Mouse (Mus musculus) adrenal gland, postnatal 25 days (tissue): ENCODE measurements around the gene Atxn2. TPM values are rescaled to one million over a fixed set of nuclear protein-coding genes. Genes with fewer than 3 reads are reported as not detected.

ENCODE experiments used
- DNase-seq: peaks from one replicate; pipeline ENCODE4 v3.0.0; 2021; ENCODE audit warnings: mixed read lengths
- total RNA-seq: library from RNA; stranded (reverse); gene quantifications from 2 replicates; pipeline ENCODE4 v1.2.3, GENCODE M21; 2021

Gene Atxn2
- total RNA-seq, 1 experiment from 2014 or later, result 172 TPM

GRCm38 (mm10) chr5:121817551-121817950 is 106.4 kb downstream of the Atxn2 start:
- DNase-seq, result no peak

GRCm38 (mm10) chr5:121818401-121818800 is 107.3 kb downstream of the Atxn2 start:
- DNase-seq, result no peak

- no peak for DNase-seq
Measured at GRCm38 (mm10) chr5:121818862-121819261, 107.7 kb downstream of the Atxn2 start.

- DNase-seq, result no peak
Measured at GRCm38 (mm10) chr5:121819559-121819958, 108.4 kb downstream of the Atxn2 start.

- peak; percentile 11 for DNase-seq
Measured at GRCm38 (mm10) chr5:121820161-121820560, 109.0 kb downstream of the Atxn2 start.

- peak; percentile 1 for DNase-seq
Measured at GRCm38 (mm10) chr5:121820657-121821056, 109.5 kb downstream of the Atxn2 start.

- DNase-seq, result no peak
Measured at GRCm38 (mm10) chr5:121821116-121821515, 110.0 kb downstream of the Atxn2 start.

- DNase-seq, result peak; percentile 1
Measured at GRCm38 (mm10) chr5:121821552-121821951, 110.4 kb downstream of the Atxn2 start.

- DNase-seq, result no peak
Measured at GRCm38 (mm10) chr5:121822786-121823505, 111.8 kb downstream of the Atxn2 start.

GRCm38 (mm10) chr5:121823668-121824067 is 112.5 kb downstream of the Atxn2 start:
- DNase-seq, result peak; percentile 1

- no peak for DNase-seq
Measured at GRCm38 (mm10) chr5:121824121-121824520, 113.0 kb downstream of the Atxn2 start.

GRCm38 (mm10) chr5:121825606-121826005 is 114.5 kb downstream of the Atxn2 start:
- peak; percentile 3 for DNase-seq

GRCm38 (mm10) chr5:121827876-121828275 is 116.7 kb downstream of the Atxn2 start:
- no peak for DNase-seq

- no peak for DNase-seq
Measured at GRCm38 (mm10) chr5:121828491-121829432, 117.6 kb downstream of the Atxn2 start.

GRCm38 (mm10) chr5:121831002-121831601 is 120.0 kb downstream of the Atxn2 start:
- no peak for DNase-seq

- no peak for DNase-seq
Measured at GRCm38 (mm10) chr5:121832376-121833155, 121.4 kb downstream of the Atxn2 start.

- no peak for DNase-seq
Measured at GRCm38 (mm10) chr5:121833159-121833558, 122.0 kb downstream of the Atxn2 start.

- peak; percentile 58 for DNase-seq
Measured at GRCm38 (mm10) chr5:121833572-121834240, 122.6 kb downstream of the Atxn2 start.

- DNase-seq, result no peak
Measured at GRCm38 (mm10) chr5:121834241-121834606, 123.1 kb downstream of the Atxn2 start.

GRCm38 (mm10) chr5:121834991-121835747 is 124.0 kb downstream of the Atxn2 start:
- no peak for DNase-seq
